Mouse (Mus musculus) neural tube, embryonic 12.5 days (tissue): ENCODE data around the gene A930017K11Rik. TPM values are rescaled to one million over a fixed set of nuclear protein-coding genes. Genes with fewer than 3 reads are reported as not detected.

Experiments used
- ATAC-seq: fragments of 200-750 bp; cut with Nextera tagmentation; 2 replicates; pipeline ENCODE4 v1.8.0; 2017; ENCODE audit warnings: low read depth, mild to moderate bottlenecking, moderate TSS enrichment, moderate library complexity; ENCODE audit not compliant: low FRiP score
- H3K27ac ChIP-seq: fragments of 300-500 bp; sonication (generic); 2 replicates; pipeline ENCODE4 v1.5.1; 2016
- H3K27me3 ChIP-seq: fragments of 300-500 bp; sonication (generic); replicated peaks from 2 replicates; pipeline ENCODE4 v1.6.1; 2016; ENCODE audit warnings: mild to moderate bottlenecking
- H3K36me3 ChIP-seq: fragments of 300-500 bp; sonication (generic); 2 replicates; pipeline ENCODE4 v1.6.1; 2016; ENCODE audit warnings: mild to moderate bottlenecking
- H3K4me1 ChIP-seq: fragments of 300-500 bp; sonication (generic); 2 replicates; pipeline ENCODE4 v1.6.1; 2016
- H3K4me2 ChIP-seq: fragments of 300-500 bp; sonication (generic); replicated peaks from 2 replicates; pipeline ENCODE4 v1.6.1; 2016; ENCODE audit warnings: mild to moderate bottlenecking
- H3K4me3 ChIP-seq: fragments of 300-500 bp; sonication (generic); 2 replicates; pipeline ENCODE4 v1.5.1; 2016
- H3K9ac ChIP-seq: fragments of 300-500 bp; sonication (generic); 2 replicates; pipeline ENCODE4 v1.6.1; 2016; ENCODE audit warnings: mild to moderate bottlenecking
- H3K9me3 ChIP-seq: fragments of 300-500 bp; sonication (generic); 2 replicates; pipeline ENCODE4 v1.6.1; 2016; ENCODE audit warnings: mild to moderate bottlenecking
- WGBS: fragments of 180-500 bp; shearing (Covaris S2); methylation state at CpG from one replicate; pipeline ENCODE4 v1.1.7; 2016; 5-methylcytosine and 5-hydroxymethylcytosine counted together
- polyA plus RNA-seq: library from polyadenylated mRNA; unstranded; fragments of >200 nt; fragmentation: Nextera tagmentation; extraction: Ambion mirVana; gene quantifications from 2 replicates; pipeline ENCODE4 v1.2.1, GENCODE M21; 2016

A930017K11Rik gene
- polyA plus RNA-seq, result 0.08 TPM in 2 replicates

DNA sequence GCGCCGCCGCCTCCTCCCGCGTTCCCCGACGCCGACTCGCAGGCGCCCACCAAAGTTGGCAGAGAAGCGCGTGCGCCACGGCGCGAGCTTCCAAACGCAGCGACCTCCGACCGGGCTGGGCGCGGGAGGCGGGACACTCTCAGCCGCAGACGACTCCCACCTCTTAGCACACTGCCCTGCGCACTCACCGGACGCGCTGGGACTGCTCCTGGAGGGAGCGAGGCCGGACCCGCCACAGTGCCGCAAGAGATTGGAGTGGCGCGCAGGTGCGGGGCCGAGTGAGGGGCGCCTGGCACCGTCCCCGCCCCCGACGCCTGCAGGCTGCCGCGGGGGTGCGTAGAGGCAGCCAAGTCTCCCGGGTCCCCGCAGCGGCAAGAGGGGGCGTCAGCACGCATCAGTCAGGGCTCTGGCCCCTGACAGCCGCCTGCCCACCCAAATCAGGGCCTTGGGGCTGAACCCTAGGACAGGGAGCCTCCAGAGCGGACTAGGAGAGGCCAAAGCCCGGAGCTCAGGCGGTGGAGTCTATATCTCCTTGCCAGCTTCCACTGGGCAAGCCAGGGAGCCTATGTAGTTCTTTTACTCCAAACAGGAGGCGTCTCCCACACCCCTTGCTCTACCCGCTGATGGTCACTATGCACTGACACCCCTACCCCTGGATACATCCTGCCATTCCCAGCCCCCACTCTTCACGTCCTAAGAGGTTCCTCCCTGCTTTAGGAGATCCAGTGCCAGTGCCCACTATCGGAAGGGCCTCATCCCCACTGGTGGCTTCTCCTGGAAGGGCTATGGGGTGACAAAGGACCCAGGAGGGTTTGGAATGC, at the start of gene A930017K11Rik:
Gene A930017K11Rik (minus strand): TSS at position 763 of the 821 bp plus-strand sequence.
- no peak within 1 kb of the TSS for H3K27ac ChIP-seq
- no peaks in the 10 kb centered on the region for H3K9me3 ChIP-seq
- 1% methylated on average over 58 of the region's 58 CpGs for WGBS
- peaks cover 43% of the 10 kb centered on the region for H3K27me3 ChIP-seq
- 0 out of 2 replicates have a peak within 1 kb of the TSS, but pooled peaks have one; percentile 26 for H3K9ac ChIP-seq
- H3K4me2 ChIP-seq, result peak within 1 kb of the TSS; percentile 60
- no peaks in the 10 kb centered on the region for H3K36me3 ChIP-seq
- no peak for ATAC-seq
- peaks cover 13% of the 10 kb centered on the region for H3K4me1 ChIP-seq
- peak within 1 kb of the TSS; percentile 20 for H3K4me3 ChIP-seq

- Histone ChIP-seq H3K4me2 (no peak overlapping the region), H3K4me1 (no peaks in the 10 kb centered on the region), H3K27me3 (no peaks in the 10 kb centered on the region), H3K9ac (no peak overlapping the region), H3K27ac (no peak overlapping the region), H3K36me3 (peaks cover 74% of the 10 kb centered on the region), H3K9me3 (no peaks in the 10 kb centered on the region), H3K4me3 (no peak overlapping the region)
- WGBS, result 91% methylated on average over 11 of the region's 11 CpGs
- ATAC-seq, result no peak
Measured at GRCm38 (mm10) chr17:25998425-25998824, 46.1 kb upstream of the A930017K11Rik start.

GRCm38 (mm10) chr17:25993489-25993888, 41.1 kb upstream of the A930017K11Rik start:
- H3K9me3 ChIP-seq, result no peaks in the 10 kb centered on the region
- WGBS, result 90% methylated on average over 3 of the region's 3 CpGs
- H3K27me3 ChIP-seq, result no peaks in the 10 kb centered on the region
- no peak for ATAC-seq
- peaks cover 90% of the 10 kb centered on the region for H3K36me3 ChIP-seq
- H3K27ac ChIP-seq, result no peak overlapping the region
- H3K9ac ChIP-seq, result no peak overlapping the region
- H3K4me2 ChIP-seq, result no peak overlapping the region
- no peak overlapping the region for H3K4me3 ChIP-seq
- no peaks in the 10 kb centered on the region for H3K4me1 ChIP-seq

GRCm38 (mm10) chr17:25992274-25992673, 39.9 kb upstream of the A930017K11Rik start:
- no peaks in the 10 kb centered on the region for H3K9me3 ChIP-seq
- no peak overlapping the region for H3K4me3 ChIP-seq
- H3K36me3 ChIP-seq, result peaks cover 89% of the 10 kb centered on the region
- no peaks in the 10 kb centered on the region for H3K27me3 ChIP-seq
- no peaks in the 10 kb centered on the region for H3K4me1 ChIP-seq
- H3K27ac ChIP-seq, result no peak overlapping the region
- no peak for ATAC-seq
- WGBS, result 95% methylated on average over 4 of the region's 4 CpGs
- no peak overlapping the region for H3K4me2 ChIP-seq
- no peak overlapping the region for H3K9ac ChIP-seq

GRCm38 (mm10) chr17:25990331-25990730, 38.0 kb upstream of the A930017K11Rik start:
- WGBS, result 93% methylated on average over 5 of the region's 5 CpGs
- no peak for ATAC-seq
- Histone ChIP-seq H3K9ac (no peak overlapping the region), H3K4me2 (no peak overlapping the region), H3K4me3 (no peak overlapping the region), H3K9me3 (no peaks in the 10 kb centered on the region), H3K4me1 (no peaks in the 10 kb centered on the region), H3K36me3 (peaks cover 74% of the 10 kb centered on the region), H3K27ac (no peak overlapping the region), H3K27me3 (no peaks in the 10 kb centered on the region)

DNA sequence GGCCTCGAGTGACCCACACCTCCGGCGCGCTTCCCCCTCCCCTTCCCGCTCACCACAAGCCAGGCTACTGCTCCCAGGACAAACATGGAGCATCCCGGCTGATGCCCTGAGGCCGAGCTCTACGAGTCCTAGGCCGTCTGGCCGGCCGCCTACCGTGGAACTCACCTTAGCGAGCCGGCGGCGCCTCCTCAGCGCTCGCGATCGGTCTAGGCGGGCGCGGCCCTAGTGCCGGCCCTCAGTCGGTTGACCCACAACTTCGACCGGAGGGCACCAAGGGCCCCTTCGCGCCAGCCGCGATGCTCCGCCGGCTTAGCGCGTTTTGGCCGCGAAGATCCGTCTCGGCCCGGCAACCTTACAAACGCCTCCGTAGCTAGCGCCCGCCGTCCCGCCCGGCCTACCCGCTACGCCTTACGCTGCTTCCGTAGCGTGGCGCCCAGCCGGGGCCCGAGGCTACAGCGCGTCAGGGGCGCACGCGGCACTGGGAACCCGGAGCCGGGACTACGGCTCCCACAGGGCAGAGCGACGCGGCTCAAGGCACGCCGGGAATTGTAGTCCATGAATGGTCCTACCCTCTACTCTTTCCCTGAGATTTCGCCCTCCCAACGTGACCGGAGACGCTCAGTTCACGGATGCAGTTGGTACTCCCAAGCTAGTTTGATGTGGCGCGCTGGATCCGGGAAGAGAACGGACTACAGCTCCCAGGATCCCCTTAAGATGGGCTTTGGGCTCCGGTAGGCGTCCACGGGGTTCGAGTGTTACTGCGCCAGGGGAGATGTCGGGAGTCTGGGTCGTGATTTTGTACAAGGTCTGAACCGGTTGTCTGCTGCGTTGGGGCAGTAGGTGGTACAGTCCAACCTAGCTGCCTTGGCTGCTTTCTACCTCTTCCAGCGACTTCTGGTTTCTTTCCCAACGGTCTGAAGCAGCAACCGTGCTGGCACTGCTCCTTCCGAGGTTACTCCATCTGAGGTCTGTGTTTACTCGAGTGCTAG, 33.2 kb upstream of the A930017K11Rik start, which contains the start of gene Capn15:
Gene Capn15 (minus strand): TSS at position 491 of the 989 bp plus-strand sequence.
- peaks cover 10% of the 10 kb centered on the region for H3K4me1 ChIP-seq
- peak; percentile 99 for ATAC-seq
- no peaks in the 10 kb centered on the region for H3K27me3 ChIP-seq
- H3K9ac ChIP-seq, result peak within 1 kb of the TSS; percentile 85
- no peaks in the 10 kb centered on the region for H3K9me3 ChIP-seq
- WGBS, result under 1% methylated on average over 91 of the region's 91 CpGs
- H3K27ac ChIP-seq, result peak within 1 kb of the TSS; percentile 79; the same call in 1 of the 2 replicates
- H3K4me3 ChIP-seq, result peak within 1 kb of the TSS; percentile 83
- peaks cover 31% of the 10 kb centered on the region for H3K36me3 ChIP-seq
- H3K4me2 ChIP-seq, result peak within 1 kb of the TSS; percentile 91

DNA sequence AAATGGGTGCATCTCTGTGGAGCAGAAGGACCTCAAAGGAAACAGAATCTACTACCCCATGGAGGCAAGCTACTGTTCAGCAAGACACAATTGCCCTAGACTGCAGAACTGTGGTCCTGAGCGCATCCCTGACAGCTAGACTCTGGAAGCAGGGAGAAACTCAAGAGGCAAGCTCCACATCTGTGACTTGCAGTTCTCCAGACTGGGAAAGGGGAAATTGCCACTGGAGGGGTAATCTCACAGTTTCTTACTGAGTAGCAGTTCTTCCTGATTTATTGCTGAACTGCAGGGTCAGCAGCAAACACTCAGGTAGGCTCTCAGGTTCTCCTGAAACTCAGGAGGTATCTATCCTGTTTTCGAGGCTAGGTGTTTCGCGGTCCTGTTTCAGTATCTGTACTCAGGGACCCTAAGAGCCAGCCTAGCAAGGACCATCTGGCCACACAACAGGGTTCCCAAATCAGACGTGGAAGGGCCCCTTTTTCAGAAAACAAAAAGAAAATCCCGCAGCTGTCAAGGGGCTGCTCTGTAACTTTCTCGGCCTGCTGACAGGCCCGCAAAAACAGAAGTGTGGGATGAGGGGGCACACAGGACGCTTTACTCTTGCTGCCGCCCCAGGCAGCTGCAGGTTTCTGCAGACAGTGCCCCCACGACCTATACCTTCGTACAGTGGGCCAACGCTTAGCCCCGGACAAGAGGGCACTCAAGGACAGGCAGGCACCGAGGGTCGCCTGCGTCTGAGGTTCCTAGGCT, 32.4 kb upstream of the A930017K11Rik start:
- Histone ChIP-seq H3K27ac (peak overlapping the region; percentile 79; the same call in 1 of the 2 replicates), H3K27me3 (no peaks in the 10 kb centered on the region), H3K36me3 (peaks cover 22% of the 10 kb centered on the region), H3K4me1 (peaks cover 10% of the 10 kb centered on the region), H3K4me3 (peak overlapping the region; percentile 83), H3K9ac (peak overlapping the region; percentile 85), H3K9me3 (no peaks in the 10 kb centered on the region), H3K4me2 (peak overlapping the region; percentile 91)
- 13% methylated on average over 17 of the region's 17 CpGs for WGBS
- no peak; the same call in 1 of the 2 replicates for ATAC-seq

- Histone ChIP-seq H3K9ac (no peak overlapping the region), H3K27me3 (no peaks in the 10 kb centered on the region), H3K36me3 (peaks cover 17% of the 10 kb centered on the region; the same call in 1 of the 2 replicates), H3K9me3 (no peaks in the 10 kb centered on the region), H3K27ac (no peak overlapping the region), H3K4me3 (no peak overlapping the region), H3K4me1 (peaks cover 10% of the 10 kb centered on the region), H3K4me2 (peak overlapping the region; percentile 91)
- 93% methylated on average over 1 of the region's 1 CpGs for WGBS
- no peak for ATAC-seq
Measured at GRCm38 (mm10) chr17:25984066-25984465, 31.7 kb upstream of the A930017K11Rik start.

- Histone ChIP-seq H3K9me3 (no peaks in the 10 kb centered on the region), H3K4me3 (no peak overlapping the region), H3K27me3 (no peaks in the 10 kb centered on the region), H3K27ac (no peak overlapping the region), H3K4me2 (no peak overlapping the region), H3K4me1 (peaks cover 10% of the 10 kb centered on the region), H3K9ac (no peak overlapping the region), H3K36me3 (0 out of 2 replicates have a peak, but pooled peaks cover 5% of the 10 kb centered on the region)
- ATAC-seq, result no peak
- whole genome bisulfite sequencing, result 87% methylated on average over 3 of the region's 3 CpGs
Measured at GRCm38 (mm10) chr17:25982913-25983312, 30.5 kb upstream of the A930017K11Rik start.

- Histone ChIP-seq H3K4me3 (no peak overlapping the region), H3K27ac (no peak overlapping the region), H3K36me3 (no peaks in the 10 kb centered on the region), H3K4me1 (peaks cover 10% of the 10 kb centered on the region), H3K9ac (no peak overlapping the region), H3K27me3 (no peaks in the 10 kb centered on the region), H3K4me2 (no peak overlapping the region), H3K9me3 (no peaks in the 10 kb centered on the region)
- no peak for ATAC-seq
- 94% methylated on average over 5 of the region's 5 CpGs for WGBS
Measured at GRCm38 (mm10) chr17:25980854-25981253, 28.5 kb upstream of the A930017K11Rik start.
